Mouse (Mus musculus): ENCODE results near the gene Cyp24a1.
"Not testable (repeated sequence)": the region's sequence is repeated elsewhere in the genome, so short reads cannot be mapped to it uniquely, and the experiment has no call there.

Cyp24a1 gene

DNA sequence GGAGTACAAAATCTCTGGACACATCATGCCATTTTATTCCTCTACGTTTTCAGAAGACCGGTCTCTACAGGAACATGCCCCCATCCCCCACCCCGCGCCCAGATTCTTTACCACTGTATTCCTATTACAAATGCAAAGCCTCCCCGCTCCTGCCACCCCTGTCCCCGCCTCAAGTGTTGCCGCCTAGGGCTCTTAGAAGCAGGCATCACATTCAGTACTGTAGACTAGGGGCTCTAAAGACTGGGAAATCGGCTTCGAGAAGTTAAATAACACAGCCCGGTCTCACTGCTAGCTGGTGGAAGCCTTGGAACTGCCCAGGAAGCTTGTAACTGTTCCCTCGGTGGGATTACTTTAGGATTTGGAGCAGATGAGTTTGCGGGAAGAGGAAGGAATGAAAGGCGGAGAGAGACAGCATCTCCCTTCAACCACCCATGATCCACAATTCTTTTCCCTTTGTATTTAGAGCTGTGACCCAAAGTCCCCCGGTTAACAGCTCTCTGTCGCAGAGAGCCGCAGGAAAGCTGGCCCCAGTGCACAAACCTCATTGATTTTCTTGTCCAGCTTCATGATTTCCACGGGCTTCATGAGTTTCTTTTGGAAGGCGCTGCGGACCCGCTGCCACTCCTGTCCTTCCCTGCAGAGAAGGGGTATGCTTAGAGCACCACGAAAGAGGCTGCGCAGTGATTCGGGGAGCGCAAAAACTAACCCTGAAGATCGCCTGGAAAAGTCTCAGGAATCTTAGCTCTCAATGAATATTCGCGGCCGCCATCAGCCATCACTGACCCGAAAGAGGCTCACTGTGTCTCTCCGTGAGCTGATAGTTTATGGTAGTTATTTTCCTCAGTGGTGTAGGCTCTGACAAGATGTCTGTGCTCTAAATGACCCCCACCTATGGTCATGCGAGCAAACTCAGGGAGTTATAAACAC lies 1.9 kb downstream of the Cyp24a1 start:
- no peak for DNase-seq

DNA sequence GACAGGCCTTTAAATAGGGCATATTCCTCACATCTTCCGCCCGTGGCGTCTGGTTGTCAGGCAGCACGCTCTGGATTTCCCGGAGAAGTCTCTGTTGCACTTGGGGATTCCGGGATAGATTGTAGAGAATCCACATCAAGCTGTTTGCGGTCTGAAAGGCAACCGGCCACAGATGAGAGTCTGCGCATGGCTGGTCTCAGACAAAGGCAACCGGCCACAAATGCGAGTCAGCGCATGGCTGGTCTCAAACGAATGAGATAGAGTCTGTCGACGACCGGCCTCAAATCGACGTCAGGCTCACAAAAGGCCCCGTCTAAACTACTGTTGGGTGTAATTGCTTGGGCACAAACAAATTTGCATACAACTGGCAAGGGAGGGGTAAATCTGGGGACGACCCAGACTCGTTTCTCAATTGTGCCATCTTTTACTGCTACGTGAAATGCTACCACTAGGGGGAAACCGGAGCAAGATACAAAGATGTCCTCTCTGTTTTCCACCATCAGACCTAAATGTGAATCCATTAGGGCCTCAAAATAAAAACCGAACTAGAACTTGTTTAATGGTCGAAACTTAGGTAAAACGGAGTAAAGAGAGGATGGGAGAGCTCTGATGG lies 8.9 kb downstream of the Cyp24a1 start:
- no peak for DNase-seq

DNA sequence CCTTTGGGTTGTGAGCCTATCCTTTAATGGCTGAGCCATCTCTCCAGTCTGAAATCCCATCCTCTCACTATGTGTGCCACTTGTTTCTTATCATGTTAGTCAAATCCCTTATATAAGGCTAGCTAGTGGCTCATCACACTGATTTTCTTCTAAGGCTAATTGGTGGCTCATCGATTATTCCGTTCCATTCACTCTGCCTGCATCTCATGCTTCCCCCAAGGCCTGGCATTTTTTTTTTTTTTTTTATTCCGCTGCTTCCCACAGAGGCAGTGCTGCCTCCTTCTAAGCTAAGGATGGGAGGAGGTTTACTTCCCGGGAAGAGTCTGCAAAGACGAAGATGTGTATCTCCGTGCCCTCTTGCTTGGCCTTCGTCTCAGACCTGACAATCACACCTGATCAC lies 9.7 kb downstream of the Cyp24a1 start:
- no peak for DNase-seq

DNA sequence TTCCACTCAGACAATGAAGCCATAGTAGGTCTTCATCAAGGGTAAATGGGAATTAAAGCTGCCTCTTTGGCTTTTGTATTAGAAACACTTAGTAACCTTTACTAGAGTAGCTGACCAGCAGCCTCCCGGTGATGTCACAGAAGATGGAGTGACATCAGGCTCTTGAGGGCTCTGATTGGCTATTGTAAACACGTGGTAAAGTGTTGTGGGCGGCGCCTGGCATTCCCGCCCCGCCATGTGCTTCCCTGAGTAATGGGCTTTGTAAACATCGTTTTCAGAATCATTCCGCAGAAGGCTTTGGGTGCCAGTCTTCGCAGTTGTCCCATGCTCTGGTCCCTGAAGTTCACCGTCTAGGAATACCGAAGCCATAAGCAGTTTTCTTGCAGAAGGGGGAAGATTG lies 13.0 kb downstream of the Cyp24a1 start:
- DNase-seq = no peak

DNA sequence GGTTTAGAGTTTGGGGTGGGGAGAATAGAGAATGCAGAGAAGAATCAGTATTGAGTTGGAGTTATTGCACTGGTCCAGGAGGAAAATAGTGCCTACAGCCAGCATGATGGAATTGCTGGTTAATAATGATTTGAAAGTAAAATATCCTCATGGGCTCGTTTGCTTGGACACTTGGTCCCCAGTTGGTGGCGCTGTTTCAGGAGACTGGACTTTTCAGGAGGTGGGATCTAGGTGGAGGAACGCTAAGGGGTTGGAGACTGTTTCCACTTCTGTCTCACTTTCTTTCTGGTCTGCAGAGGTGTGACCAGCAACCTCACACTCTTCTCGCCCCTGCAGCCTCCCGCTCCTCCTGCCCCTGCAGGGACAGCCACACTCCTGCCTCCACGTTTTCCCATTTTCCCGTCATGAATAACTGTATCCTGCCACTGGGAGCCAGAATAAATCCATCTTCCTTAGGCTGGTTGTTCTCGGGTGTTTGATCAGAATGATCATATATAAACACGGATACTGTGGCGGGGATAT lies 14.9 kb downstream of the Cyp24a1 start:
- DNase-seq = no peak

DNA sequence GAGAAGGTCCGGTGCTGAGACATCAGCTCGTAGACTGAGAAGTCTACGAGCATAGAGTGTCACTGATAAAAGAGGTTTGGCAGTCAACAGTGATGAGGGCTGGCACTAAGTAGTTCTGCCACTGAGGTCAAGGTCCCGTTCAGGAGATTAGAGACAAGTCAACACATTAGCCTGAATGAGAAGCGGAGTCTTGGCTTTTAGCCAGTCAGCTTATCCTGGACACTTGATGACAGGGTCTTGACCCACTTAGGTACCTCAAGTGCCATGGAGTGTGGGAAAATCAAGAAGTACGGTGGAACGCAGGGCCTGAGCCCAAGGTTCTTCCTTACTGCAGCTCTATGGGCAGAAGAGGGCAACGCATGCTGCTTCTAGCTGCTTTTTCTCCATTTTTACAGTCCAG lies 20.3 kb downstream of the Cyp24a1 start:
- no peak for DNase-seq

DNA sequence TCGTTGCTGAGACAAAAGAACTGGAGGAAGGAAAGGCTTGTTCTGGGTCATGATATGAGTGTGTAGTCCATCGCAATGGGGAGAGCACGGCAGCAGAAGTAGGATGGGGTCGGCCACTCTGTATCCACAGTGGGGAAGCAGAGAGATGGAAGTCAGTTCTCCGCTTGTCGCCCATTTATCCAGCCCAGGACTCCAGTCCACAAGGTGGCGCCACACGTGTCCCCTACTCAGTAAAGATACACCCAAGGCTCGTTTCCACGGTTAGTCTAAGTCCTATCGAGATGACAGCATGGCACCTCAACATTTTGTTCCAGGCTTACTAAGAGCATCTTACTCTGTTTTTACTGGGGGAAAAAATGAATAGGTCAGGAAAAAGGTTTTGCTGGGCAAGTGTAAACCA lies 20.7 kb downstream of the Cyp24a1 start:
- no peak for DNase-seq

DNA sequence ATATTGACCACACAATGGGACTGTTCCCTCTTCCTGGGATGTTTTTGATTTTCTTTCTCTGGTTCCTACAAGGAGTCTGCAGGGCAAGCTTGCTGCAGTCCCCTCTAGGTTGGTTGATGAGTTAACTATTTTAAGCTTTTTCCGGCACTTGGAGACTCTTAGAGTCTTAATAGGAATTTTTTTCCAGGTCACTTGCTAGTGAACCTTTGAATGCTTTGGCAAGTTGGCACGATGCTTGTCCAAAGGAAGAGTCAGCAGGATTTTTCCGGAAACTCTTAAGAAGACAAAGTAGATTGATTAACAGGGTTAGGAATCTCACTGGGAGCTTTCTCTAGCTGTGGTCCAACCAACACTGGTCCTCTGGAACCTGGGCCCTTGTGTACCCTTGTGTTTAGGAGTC lies 21.8 kb downstream of the Cyp24a1 start:
- DNase-seq = no peak

DNA sequence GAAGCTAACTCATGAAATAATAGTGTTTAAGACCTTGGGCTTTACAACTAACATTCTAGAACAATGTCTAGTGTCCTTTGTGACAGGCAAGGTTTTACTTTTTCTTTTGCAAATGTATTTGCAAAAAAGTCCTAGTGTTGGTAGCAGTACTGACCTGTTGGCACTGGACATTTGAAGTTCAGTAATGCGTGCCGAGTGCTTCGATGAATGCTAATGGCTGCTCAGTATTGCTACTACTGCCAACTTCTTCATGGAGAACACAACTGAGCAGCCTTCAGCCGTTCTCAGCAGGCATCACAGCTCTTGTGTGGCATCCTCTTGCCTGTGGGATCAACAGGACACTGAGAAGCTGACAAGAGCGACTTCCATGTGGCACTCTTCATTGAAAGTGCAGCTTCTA lies 22.8 kb downstream of the Cyp24a1 start:
- no peak for DNase-seq

DNA sequence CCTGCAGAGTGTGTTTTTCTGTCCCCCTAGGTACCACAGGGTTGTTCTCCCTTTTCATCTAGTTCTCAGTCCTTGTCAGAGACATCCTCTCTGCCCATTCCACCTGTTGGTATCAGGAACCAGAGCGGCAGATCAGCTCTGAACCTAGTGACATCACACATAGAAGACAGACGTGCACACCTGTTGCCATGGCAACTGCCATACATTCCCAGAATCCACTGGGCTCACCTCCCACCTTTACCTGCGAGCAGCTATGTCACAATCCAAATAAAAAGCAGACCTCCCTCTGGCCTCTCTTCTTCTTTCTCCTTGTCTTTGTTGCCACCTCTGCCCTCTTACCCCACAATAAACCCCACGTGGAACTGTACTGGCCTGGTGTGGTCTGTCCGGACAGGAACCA lies 26.4 kb downstream of the Cyp24a1 start:
- no peak for DNase-seq

DNA sequence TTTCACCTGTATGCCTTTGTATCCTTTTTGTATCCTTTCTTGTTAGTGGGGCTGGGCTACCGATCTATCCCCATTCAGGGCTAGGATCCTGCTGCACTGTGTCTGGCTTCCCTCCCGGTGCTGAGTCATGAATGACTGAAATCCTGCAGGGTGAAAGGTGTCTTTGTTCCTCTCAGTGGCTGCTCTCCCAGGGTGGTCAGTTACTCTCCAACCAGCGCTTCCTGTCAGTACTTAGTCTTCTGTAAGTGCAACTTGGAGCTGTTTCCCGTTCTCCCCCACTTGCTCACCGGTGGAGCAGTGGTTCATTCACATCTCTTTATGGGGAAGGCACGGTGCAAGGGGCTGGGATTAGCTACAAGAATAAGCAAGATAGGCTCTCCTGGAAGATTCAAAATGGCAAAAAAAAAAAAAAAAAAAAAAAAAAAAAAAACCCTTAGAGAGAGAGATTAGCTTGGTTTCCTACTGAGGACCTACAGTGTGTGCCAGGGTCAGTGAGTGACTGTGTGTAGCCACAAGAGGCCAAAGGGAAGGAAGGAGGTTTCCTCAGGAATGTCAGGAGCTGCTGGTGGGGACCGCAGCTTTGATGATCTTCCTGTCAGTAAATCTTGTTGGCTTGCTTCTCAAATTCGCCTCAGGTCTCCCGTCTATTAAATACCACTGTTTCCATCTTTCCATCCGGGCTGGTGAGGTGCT lies 27.2 kb downstream of the Cyp24a1 start:
- peak; percentile 11 for DNase-seq

DNA sequence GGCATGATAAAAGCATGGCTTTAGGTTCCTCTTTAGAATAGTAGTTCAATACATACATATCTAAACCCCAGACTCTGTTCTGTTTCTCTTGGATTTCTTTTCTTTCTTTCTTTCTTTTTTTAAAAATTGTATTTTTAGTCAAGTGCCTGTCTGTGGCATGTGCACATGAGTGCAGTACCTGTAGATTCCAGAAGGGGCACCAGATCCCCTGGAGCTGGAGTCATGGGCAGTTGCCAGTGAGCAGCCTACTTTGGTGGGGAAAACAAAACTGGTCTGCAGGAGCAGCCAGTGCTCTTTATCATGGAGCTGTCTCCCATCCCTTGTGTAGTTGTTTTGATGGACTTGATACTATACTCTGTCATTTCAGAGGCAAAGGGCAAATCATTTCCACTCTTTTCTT lies 28.9 kb downstream of the Cyp24a1 start:
- DNase-seq = no peak

DNA sequence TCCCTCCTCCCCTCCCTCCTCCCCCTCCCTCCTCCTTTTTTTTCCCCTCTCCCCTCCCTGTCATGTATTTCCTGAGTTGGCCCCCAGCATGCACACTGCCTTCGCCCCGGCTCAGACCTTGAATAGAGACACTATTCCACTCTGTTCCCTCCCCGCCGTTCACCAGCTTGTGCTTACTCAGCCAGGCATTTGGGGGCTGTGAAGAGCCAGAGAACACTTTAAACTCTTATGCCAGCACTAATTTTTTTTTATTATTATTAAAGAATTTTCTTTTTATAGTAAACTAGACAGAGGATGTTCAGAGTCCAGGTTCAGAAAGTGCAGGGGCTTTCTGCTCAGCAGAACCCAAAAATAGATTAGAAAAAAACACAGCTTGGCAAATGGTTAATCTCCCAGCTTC lies 32.1 kb downstream of the Cyp24a1 start:
- no peak for DNase-seq

DNA sequence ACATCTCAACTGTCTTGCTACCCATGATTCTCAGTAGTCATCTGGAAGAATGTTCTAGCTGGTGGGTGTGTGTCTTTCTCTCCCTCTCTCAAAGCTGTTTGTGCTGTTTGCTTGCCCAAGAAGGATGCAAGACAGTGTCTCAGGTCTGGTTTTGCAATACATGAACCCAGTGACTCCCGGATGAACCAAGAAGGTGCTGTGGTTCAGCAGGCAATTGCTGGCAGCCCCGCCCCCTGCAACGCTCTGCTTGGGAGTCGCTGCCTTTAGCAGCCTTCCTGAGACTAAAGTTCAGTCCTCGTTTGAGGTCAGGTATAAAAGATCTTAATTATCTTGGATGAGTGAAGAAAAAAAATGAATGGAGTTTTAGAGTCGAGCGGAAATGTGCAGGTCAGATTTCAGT lies 35.3 kb downstream of the Cyp24a1 start:
- DNase-seq = no peak

DNA sequence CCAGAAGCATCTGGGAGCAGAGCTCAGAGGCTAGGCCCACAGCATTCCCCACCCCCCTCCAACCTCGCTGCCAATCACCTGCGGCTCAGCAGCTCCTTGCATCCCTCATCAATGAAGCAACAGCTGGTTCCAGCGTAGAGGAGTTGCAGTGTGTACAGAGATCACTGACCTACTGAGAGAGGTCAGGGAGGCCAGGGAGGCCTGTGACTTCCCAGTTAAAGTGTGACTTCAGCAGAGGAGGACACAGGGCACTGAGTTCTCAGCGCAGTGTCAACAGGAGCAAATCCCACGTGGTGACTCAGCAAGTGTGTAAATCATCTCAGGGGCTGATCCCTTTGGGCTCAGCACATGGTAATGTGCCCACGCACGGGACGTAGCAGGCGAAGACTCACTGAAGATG lies 37.1 kb downstream of the Cyp24a1 start:
- no peak for DNase-seq

DNA sequence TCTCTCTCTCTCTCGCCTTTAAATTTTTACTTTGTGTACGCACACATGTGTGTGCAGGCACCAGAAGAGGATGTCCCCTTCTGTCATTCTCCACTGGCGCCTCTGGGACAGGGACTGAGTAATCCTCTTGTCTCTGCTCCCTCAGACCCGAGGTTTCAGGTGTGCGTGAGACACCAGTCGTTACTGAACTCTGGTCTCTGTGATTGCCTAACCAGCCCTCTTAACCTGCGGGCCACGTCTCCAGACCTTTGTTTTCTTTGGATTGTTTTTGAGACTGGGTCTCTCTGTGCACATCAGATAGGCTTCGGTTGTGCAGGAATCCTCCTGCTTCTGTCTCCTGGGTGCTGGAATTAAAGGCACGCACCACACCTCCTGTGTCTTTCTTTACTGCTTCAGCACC lies 37.8 kb downstream of the Cyp24a1 start:
- DNase-seq = no peak

DNA sequence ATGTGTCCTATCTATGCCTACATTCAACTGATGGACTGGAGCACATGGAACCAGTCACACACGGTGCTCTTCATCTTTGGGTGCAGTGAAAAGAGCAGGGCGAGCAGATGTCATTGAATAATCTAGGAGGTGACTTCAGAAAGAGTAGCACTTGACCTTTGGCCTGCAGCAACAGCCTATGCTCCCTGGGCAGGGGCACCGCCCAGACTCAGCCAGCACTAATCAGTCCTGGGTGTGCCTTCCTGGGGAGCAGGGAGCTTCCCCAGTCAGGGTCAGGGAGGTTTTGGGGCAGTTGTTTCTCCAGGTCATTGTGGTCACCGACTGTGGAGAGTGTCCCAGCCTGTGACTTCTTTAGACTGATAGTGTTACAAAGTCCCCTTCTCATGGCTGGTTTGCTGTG lies 43.1 kb downstream of the Cyp24a1 start:
- DNase-seq = not testable (repeated sequence)

DNA sequence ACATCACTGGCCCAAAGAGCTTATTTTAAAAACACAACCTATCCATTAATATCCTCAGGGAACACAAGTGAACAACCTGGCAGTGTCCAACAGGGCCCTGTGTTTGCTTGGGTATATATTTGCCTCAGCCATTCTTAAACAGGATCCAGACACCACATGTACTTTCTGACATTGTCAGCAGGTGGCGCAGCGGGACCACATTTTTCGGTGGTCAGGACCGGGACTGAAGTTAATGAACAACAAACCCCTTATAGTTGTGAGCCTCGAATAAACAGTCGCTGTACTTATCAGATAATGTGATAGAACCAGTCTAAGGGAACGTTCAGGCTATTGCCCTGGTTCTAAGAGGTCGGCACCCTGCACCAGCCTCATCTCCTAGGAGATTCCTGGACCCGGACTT lies 46.0 kb downstream of the Cyp24a1 start:
- peak; percentile 25 for DNase-seq

DNA sequence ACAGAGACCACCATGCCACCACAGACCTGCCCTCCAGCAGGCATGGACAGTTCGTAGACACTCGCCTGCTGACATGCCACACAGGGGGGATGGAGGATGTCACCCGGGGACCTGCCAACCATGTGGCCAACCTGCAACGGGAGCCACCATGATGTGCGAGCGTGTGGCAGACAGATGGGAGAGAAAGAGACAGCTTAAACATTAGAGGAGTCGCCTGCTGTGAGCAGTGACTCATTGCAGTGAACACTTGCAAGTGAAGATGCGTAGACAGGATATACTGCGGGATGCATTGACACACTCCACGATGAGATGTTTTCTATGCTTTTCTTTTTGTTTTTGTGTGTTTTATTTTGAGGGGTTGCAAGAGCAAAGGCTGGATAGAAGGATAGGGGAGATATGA lies 49.3 kb downstream of the Cyp24a1 start:
- no peak for DNase-seq

DNA sequence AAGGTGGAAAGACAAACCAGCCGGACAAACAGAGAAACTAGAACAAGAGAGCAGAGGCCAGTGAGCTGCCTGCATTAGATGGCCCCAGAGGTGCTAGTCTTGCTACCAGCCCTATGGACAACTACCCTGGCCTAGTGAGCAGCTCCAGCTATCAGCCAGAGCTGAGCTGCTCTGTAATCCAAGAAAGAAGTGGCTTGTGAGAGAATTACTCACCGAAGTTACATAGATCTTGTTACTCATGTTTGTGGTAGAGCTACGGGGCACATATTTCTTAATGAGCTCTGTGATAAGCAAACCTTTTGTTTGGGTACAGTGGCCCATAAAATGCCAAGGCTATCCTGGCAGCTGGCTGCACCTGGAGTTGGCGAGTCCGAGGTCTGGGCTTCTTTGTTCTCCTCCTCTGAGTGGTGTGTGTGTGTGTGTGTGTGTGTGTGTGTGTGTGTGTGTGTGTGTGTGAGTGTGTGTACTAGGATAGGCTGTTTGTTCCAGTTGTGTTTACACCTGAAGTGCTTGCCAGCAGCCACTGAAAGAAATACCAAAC lies 50.0 kb downstream of the Cyp24a1 start:
- DNase-seq = no peak

DNA sequence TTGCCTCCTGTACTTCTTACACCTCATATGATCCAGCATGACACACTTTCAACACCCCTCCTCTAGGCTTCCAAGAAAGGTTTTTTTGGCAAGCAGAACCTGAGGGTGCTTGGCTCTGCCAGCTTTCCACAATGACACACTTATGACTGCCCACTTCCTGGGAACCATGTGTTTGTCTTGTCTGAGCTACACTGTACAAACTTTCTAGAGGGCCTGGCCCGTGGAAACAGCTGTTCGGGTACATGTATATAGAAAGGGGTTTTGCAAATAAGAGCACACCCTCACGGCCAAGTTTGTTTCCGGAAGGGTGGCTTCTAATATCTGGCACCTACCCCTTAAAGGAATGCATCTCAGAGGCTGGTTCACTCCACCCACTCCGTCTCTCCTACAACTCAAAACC lies 51.1 kb downstream of the Cyp24a1 start:
- no peak for DNase-seq

DNA sequence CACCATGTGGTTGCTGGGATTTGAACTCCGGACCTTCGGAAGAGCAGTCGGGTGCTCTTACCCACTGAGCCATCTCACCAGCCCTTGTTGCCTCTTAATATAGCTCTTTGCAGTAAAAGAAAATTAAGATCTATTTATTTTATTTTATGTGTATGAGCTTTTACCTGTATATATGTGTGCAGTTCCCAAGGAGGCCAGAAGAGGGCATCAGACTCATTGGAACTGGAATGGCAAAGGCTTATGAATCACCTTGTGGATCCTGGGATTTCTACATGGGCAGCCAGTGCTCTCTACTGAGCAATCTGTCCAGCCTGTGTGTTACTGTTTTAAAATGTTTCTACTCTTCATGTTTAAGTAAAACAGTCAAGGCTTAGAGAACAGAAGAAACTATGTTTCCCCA lies 54.4 kb downstream of the Cyp24a1 start:
- no peak for DNase-seq

DNA sequence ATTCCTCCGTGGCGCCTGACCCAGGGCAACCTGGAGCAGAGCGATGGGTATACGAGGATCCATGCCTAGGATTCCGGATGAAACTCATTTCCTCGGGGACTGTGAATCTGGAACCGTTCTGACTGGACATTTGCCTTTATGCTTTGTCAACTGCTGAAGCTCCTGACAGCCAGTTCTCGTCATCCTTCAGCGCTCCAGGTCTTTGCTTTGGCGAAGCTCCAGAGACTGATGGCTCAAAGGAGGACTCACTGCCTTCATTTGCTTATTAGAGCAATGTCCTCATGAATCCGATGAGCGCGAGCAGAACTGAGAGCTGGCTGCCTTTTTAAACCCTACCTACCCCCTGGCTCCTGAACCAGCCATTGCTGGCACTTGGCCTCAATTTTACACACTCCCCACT lies 58.2 kb downstream of the Cyp24a1 start:
- DNase-seq = no peak

DNA sequence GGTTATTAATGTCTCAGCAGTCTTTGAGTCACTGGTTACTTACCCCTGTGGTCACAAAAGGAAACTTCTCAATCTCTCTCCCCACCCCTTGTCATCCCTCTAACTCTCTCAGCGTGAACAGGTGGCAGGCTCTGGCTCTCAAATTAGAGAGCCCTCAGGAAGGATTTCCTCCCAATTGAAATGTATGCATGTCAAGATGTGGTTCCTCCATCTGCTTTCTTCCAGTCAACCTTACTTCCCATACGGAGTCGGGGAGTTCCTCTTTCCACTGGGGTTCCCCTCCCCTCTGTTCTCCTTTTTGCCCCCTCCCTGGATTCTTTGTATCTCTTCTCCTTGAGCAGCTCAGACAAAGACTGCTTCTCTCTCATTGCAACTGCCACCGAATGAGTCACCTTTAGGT lies 60.7 kb downstream of the Cyp24a1 start:
- DNase-seq = no peak
